27 mouse cellular contexts compared by ENCODE assay signal in the genomic region with DNA sequence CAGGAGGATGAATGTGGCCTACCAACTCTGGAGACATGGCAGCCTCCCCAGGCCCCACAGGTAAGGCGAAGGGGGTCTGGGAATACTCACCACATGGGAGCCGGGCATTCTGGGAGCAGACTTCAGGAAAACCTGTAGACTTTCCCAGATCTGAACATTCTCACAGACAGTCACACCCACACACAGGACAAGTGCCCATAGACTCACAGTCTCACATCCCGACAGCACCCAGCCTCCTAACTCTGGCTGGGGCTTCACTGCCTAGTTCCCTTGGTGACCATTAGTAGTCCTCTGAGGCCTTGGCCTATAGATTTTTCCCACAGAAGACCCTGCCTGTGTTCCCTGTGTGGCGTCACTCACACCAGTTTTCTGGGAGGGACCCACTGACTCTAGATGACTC.
"Had no signal": no experiment of that assay in that cellular context is flagged by ENCODE, and none has a peak within 500 bp of the region (broad histone marks: within the 10 kb centered on the region; RNA-seq: fewer than 3 reads in every experiment).

No protein-coding gene starts in this region.

- H3K4me3 ChIP-seq: limb, embryonic 10.5 days; limb, embryonic 12.5 days; limb, embryonic 13.5 days; limb, embryonic 15.5 days; liver, embryonic 12.5 days; liver, embryonic 13.5 days; liver, embryonic 15.5 days; lung, embryonic 15.5 days; megakaryocyte, embryonic 14.5 days; midbrain, embryonic 10.5 days; midbrain, embryonic 12.5 days; midbrain, embryonic 13.5 days; midbrain, embryonic 15.5 days; neural tube, embryonic 12.5 days had no signal

- DNase-seq: left cerebral cortex, postnatal 4 days; liver; liver, embryonic 13.5 days; liver, postnatal 0 days; lung, adult 18-20 months; lung, adult 2 months; lung, embryonic 14.5 days; lung, postnatal 10 days; lung, postnatal 14 days; lung, postnatal 36 days; lung, postnatal 4 days; midbrain, embryonic 14.5 days had no signal

- H3K36me3 ChIP-seq: limb, embryonic 10.5 days; liver, embryonic 12.5 days; liver, embryonic 13.5 days; liver, embryonic 15.5 days; lung, embryonic 15.5 days had no signal

- H3K27me3 ChIP-seq: limb, embryonic 12.5 days; limb, embryonic 13.5 days; limb, embryonic 15.5 days; liver, embryonic 12.5 days; liver, embryonic 13.5 days; liver, embryonic 15.5 days; lung, embryonic 15.5 days; megakaryocyte, embryonic 14.5 days; midbrain, embryonic 12.5 days; midbrain, embryonic 13.5 days; midbrain, embryonic 15.5 days; neural tube, embryonic 12.5 days had no signal

- H3K4me2 ChIP-seq: limb, embryonic 12.5 days; limb, embryonic 13.5 days; limb, embryonic 15.5 days; liver, embryonic 11.5 days; liver, embryonic 12.5 days; liver, embryonic 13.5 days; liver, embryonic 15.5 days; lung, embryonic 14.5 days; lung, embryonic 15.5 days; midbrain, embryonic 11.5 days; midbrain, embryonic 12.5 days; midbrain, embryonic 13.5 days; midbrain, embryonic 15.5 days; neural tube, embryonic 12.5 days had no signal
